Mouse (Mus musculus) right cerebral cortex, postnatal 36 days (tissue): ENCODE data around the gene Cfdp1.

Experiments
- DNase-seq, 2 experiments: peaks; one replicate each; pipeline ENCODE4 v3.0.0; 2022; ENCODE audit warnings: low spot score in 2 of 2, mixed read lengths in 1 of 2

Gene Cfdp1

DNA sequence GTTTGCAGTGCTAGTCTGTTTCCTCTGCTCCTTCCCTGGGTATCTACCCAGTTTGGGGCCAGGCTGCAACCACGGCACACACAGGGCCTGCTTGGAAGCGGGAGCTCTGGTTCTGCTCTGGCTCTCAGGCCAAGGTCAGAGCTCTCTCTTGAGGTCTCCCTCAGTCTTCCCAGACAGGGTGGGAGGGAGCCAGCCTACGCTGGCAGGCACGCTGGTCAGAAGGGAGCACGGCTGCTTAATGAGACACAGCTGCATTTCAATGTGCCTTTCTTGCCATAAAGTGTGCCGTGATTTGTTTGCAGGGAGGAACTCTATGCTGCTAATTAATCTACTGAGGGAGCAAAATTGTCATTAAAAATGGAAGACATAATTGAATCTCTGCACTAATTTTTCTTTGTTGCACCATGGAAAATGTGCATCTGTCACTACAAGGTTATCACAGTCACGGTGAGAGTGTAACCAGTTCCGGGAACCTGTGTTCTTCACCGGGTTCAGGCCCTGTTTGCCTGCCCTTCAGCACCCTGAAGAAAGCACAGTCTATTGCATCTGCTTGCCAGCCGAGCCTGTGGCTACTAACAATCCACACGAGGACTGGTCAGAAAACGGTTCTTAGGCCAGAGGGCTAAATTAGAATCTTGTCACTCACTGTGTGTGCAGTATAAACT is 84.2 kb downstream of the Cfdp1 start:
- peak; percentile 26 to 28 for DNase-seq

- DNase-seq: no peak
Observed at GRCm38 (mm10) chr8:111769296-111769695, 84.8 kb downstream of the Cfdp1 start.

DNA sequence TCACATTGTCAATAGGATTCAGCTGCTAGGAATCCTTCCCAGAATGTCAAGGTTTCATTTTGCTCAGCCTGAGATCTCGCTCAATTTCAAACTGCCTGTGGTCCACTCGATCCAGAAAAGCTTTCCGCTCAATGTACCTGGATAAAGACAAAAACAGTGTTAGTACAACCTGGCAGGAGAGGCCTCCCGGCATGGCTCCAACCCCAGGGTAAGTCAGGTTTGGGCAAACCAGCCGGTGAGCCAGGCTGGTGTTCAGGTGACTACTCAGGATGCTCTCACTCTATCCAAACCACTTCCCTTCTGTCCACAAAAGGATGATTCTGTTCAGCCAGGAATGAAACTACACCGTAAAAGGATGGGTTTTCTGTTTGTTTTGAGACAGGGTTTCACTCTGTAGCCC is 85.4 kb downstream of the Cfdp1 start:
- no peak for DNase-seq

DNA sequence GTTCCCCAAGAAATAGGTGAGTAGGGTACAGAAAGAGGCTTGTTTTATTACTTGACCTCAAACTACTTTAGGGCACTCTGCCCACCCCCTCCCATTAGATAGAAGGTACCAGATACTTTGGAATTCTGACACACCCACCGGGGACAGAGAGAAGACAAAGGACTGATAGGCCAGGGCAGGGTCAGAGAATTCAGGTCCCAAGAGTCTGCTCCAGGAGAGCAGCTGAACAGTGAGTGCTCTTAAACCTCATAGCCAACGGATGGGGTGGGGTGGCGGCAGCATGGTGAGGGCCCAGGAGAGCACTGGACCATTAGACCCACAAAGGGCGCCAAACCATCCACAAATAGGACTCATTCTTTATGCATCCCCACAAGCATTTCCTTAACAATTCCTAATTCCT is 88.5 kb downstream of the Cfdp1 start:
- DNase-seq: no peak

DNA sequence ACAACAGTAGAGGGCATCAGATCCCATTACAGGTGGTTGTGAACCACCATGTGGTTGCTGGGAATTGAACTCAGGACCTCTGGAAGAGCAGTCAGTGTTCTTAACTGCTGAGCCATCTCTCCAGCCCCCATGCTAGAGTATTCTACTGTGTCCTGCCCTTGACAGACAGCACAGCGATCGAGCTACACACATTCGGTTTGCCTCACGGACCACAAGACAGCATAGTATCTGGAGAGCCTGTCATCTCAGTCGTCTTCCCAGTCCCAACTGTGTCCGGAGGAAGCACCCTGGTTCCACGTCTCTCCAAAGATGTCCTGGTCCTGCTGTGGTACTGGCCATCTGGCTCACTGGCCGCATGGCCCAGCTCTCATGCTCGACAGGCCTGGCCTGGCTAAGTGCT is 89.0 kb downstream of the Cfdp1 start:
- DNase-seq: no peak

- DNase-seq: no peak
Observed at GRCm38 (mm10) chr8:111760708-111761107, 93.4 kb downstream of the Cfdp1 start.

DNA sequence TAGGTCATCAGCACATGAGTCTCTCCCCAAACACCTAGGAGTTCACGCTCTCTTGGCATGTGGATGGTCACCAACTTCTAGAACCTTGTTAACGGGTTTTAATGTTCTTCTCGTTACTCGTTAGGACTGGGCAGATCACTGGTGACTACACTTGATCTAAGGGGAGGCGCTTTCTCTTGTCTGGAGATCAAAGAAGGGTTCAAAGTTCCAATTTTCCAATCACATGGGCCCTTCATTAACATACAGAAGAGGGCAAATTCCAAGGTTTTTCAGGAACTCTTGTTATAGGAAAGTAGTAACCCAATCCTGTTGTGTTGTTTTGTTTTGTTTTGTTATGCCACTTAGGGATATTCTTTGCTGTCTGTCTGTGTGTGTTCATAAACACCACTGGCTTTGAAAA is 95.3 kb downstream of the Cfdp1 start:
- no peak for DNase-seq

- DNase-seq: no peak
Observed at GRCm38 (mm10) chr8:111757599-111757998, 96.5 kb downstream of the Cfdp1 start.

DNA sequence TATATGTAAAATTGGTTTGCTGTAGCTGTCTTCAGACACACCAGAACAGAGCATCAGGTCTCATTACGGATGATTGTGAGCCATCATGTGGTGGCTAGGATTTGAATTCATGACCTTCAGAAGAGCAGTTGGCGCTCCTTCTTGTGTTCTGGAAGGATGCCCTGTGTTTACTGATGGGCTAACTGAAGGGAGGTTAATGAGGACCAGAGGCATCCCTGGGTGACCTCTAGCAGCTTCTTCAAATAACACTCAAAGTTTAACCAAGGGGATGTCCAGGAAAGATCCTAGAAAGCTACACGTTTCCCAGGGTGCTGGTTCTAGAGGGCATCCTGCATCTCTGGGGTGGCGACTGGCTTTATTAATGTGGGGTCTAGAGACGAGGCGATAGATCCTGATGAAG is 99.4 kb downstream of the Cfdp1 start:
- DNase-seq: no peak

- DNase-seq: no peak
Observed at GRCm38 (mm10) chr8:111754088-111754487, 100.0 kb downstream of the Cfdp1 start.

GRCm38 (mm10) chr8:111748766-111749165 is 105.3 kb downstream of the Cfdp1 start:
- DNase-seq: no peak

- no peak for DNase-seq
Observed at GRCm38 (mm10) chr8:111747866-111748649, 106.0 kb downstream of the Cfdp1 start.

DNA sequence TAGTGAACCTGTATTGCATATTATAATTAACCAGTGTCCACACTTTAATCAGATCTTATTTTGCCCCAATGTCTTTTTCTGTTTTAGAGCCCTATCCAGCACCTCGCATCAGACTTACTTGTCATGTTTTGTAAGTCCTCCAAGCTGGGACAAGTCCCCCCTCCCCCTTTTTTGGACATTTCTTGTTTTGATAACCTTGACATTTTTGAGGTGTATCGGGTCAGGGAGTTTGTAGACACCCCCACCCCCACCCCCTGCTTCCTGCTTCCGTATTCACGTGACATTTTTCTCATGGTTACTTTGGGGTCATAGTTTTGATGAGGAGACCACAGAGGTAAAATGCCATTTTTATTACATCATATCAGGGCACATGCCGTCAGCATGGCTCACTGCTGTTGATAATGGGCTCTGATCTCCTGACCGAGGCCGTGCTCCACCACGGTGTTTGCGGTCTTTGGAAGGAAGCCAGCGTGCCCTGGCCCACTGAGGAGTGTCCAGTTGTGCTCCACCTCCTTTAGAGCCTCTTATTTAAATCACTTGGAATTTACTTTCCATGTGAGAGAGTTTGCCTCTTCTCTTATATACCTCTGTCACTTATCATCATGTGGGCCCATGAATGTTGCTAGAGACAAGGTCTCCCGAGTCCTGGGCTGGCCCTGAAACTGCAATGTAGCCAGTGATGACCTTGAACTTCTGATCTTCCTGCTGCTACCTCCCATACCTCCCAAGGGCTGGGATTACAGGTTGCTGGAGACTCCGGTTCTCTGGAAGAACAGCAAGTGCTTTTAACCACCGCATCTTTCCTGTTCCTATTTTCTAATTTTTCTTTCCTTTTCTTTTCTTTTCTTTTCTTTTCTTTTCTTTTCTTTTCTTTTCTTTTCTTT is 107.3 kb downstream of the Cfdp1 start:
- DNase-seq: no peak

DNA sequence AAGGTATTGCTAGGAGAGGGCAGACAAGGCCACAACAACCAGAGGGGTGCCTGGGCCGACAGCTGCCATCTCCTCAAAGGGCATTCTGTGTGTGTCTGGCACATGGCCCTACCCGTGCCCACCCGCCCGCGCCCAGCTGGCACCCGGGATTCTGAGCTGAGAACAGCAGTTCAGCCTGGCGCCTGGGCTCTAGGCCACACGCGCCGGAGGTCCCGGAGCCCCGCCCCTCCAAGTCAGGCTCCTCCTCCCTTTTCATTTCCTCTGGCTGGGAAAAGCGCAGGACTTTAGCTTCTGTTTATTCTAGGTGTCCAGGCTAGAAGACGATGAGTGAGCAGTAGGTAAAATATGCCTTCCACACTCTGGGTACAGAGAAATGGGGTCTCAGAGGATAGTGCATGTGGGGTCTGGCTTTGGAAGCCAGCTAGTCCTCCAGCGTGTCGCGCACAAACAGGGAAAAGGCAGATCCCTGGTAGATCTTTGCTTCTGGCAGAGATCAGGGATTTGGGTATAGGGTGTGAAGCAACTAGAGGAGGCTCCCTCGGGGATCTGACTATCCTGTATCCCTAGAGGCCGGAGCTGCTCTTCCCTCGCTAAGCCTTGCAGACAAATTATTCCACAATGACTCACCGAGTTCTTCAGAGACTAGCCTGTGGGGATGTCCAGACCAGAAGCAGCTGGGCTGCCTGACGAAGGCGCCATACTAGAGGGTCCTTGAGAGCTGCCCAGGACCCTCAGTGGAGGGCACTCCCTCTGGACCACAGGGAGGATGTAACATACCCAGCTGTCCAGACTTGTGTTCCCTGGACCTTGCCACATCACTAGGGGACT is 108.3 kb downstream of the Cfdp1 start:
- peak in 1 of 2 experiments; percentile 53 for DNase-seq

GRCm38 (mm10) chr8:111745086-111745485 is 109.0 kb downstream of the Cfdp1 start:
- DNase-seq: no peak

DNA sequence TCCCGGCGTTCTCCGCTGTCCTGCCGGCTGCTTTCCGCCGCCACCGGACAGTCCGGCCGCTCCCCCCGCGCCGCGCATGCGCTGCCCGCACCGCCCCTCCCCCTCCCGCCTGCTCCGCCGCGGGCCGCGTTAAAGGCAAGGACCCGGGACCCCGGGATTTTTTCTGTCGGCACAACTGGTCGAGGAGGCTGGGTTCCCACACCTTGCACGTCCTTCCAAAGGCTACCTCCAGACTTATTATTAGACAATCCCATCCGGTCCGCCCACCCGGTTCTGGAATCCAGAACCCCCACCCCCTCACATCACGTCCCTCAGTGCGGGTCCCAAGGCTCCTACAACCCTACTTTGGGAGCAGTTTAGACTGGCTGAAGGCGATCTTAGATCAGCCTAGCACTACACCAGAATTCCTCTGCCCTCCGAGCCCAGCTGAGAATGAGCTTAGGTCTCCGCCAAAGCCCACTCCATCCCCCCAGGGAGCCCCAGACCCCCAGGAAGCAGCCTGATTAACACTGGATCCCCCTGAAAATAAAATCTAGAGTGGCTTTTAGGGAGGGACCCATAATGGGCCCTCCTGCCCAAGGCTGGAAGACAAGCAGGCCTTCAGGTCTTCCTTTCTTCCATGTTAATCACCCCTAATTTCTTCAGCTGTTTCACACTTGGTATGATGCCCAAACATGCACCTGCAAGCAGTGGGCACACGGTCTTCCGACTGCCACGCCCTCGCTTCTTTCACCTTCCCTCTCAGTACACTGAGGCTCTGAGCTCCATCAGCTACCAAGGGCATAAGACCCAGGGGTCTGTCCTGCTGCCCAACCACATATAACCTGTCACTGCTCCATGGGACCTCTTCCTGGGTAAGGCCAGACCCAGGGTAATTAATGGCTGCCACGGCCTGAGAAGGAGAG is 110.0 kb downstream of the Cfdp1 start, which contains the start of gene Bcar1:
Bcar1 (minus strand) TSS at position 18 of the 905 bp plus-strand sequence.
- DNase-seq: peak in 1 of 2 experiments; percentile 46

- no peak for DNase-seq
Observed at GRCm38 (mm10) chr8:111743101-111743791, 110.8 kb downstream of the Cfdp1 start.

DNA sequence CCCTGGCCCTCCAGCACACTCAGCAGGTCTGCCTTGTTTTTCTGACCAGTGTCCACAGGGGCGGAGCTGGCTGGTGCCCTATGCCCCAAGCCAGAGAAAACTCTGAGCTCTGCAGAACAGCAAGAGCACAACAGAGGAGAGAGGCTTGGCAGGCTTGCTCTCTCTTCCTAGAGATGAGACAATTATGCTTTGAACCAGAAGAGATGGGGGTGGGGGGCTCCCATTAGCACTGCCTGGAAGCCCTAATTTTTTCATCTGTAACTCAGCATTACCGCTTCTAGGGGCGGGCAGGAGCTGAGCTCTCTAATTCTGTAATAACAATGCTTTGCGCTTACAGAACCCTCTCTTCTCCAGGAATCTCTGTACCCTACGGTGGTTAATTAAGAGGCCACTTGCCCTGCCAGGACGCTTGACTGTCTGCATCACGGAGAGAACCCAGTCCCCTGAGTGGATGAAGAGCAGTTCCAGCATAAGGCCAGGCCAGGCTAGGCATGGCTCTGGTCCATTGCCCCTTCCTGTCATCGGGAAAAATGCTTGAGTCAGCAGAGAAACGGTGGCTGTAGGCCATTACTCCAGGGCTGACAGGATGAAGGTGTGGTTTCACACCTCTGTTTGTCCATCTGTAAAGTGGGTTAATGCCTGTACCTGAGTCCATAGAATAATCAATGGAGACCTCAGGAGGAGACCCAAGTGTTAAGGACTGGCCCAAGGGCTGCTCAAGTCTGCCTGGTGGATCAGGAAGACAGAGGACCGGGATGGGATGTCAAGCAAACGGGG is 111.6 kb downstream of the Cfdp1 start:
- no peak for DNase-seq

DNA sequence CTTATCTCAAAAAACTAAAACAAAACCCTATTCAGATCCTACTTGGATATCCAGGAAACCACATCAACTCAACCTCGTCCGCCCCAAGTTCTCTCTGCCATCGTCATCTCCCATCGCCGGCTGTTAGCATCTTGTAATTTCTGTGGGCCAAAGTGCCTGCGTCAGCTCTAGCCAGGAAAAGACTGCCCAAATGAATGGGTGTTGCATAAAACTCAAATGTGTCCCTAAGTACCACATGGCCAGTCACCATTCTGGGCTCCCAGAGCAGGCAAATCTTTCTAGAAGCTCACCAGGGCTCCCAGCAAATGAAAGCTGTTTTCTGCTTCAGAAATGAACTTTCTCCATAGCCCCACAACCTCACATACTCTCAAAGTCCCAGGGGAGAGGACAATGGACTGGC is 112.5 kb downstream of the Cfdp1 start:
- no peak for DNase-seq
